Mouse (Mus musculus) small intestine, adult 2 months (tissue): ENCODE measurements around the gene Sema5b.

Source experiments
- CTCF ChIP-seq: fragments of 200-500 bp; IDR thresholded peaks from 2 replicates; pipeline ENCODE4 v1.5.1; 2012; ENCODE audit warnings: low read depth, mild to moderate bottlenecking, control low read depth, inconsistent platforms, low read length, moderate library complexity, mixed read lengths; ENCODE audit not compliant: insufficient replicate concordance, insufficient read length; ENCODE audit errors: extremely low read depth
- POLR2A ChIP-seq: fragments of 200-500 bp; IDR thresholded peaks from 2 replicates; pipeline ENCODE4 v1.6.1; 2012; ENCODE audit warnings: low read depth, mild to moderate bottlenecking, control low read depth, inconsistent platforms, low read length, moderate library complexity

GRCm38 (mm10) chr16:35573586-35573985 lies 32.6 kb downstream of the Sema5b start:
- no peak for TF ChIP-seq CTCF
- no peak for TF ChIP-seq POLR2A
